In the genomic region with DNA sequence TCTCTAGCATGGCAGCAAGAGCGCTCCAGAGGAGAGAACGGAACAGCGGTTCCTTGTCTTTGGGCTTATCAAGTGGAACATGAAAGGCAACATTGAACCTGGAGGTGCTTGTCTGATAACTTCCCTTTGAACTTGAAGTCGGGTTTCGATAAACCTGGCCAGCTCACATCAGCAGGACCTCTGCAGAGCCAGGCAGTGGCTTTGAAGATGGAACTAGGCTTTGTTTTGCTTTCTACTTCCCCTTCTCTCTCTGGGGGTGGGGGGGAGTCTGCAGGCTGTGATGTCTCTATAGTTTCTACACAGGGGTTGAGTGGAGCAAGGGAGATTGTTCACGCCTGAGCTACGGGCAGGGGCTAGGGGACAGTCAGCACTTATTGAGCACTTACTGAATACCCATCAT, we compare ENCODE assay signal across 22 mouse cellular contexts. TPM values are rescaled to one million over a fixed set of nuclear protein-coding genes. Genes with fewer than 3 reads are reported as not detected.
DNase-seq lines count a peak whose midpoint lies in the region; ATAC-seq and TF ChIP-seq lines count a peak whose summit lies in the region.
"Had no signal": no experiment of that assay in that cellular context is flagged by ENCODE, and none has a peak within 500 bp of the region (broad histone marks: within the 10 kb centered on the region; RNA-seq: fewer than 3 reads in every experiment).

No protein-coding gene starts in this region.

- ATAC-seq in hindbrain, postnatal 0 days = no peak
- ATAC-seq in hematopoietic stem cell, adult 5-6 weeks (replicated peaks in 1 of 2; ENCODE audit: insufficient read depth in 1 of 2, low FRiP score in 2 of 2, low TSS enrichment in 1 of 2, low read depth in 1 of 2, poor library complexity in 2 of 2, severe bottlenecking in 2 of 2) = peak; percentile 80 to 81
- no peak for ATAC-seq in forebrain, embryonic 11.5 days (replicated peaks; ENCODE audit: low FRiP score)
- ATAC-seq: activated CD4-positive, CD25-positive, alpha-beta regulatory T cell, adult 4 months; forebrain, embryonic 15.5 days; Patski had no signal

- 83% methylated on average over 7 of the region's 7 CpGs for WGBS in hindbrain, embryonic 10.5 days
- 74% methylated on average over 7 of the region's 7 CpGs for WGBS in hindbrain, postnatal 0 days
- 83% methylated on average over 7 of the region's 7 CpGs for WGBS in forebrain, embryonic 11.5 days

- H3K9me3 ChIP-seq in hindbrain, embryonic 10.5 days = no peaks in the 10 kb centered on the region
- no peaks in the 10 kb centered on the region for H3K9me3 ChIP-seq in hindbrain, postnatal 0 days (ENCODE audit: low read length)
- no peaks in the 10 kb centered on the region for H3K9me3 ChIP-seq in forebrain, embryonic 11.5 days (ENCODE audit: control insufficient read depth, low read length)
- H3K9me3 ChIP-seq: embryonic facial prominence, embryonic 15.5 days; forebrain, embryonic 10.5 days; forebrain, embryonic 15.5 days; heart, embryonic 10.5 days had no signal

- peaks cover 35% of the 10 kb centered on the region for H3K4me1 ChIP-seq in hindbrain, embryonic 10.5 days (replicated peaks)
- peaks cover 35% of the 10 kb centered on the region for H3K4me1 ChIP-seq in hindbrain, postnatal 0 days (ENCODE audit: insufficient read depth, low read length)
- peaks cover 3% of the 10 kb centered on the region for H3K4me1 ChIP-seq in forebrain, embryonic 11.5 days (replicated peaks; ENCODE audit: control insufficient read depth, insufficient read depth, low read length)

- H3K4me2 ChIP-seq in hindbrain, postnatal 0 days (ENCODE audit: low read depth, low read length) = no peak overlapping the region
- no peak overlapping the region for H3K4me2 ChIP-seq in forebrain, embryonic 11.5 days (ENCODE audit: low read depth, low read length, severe bottlenecking)
- H3K4me2 ChIP-seq: embryonic facial prominence, embryonic 15.5 days; hindbrain, embryonic 14.5 days had no signal

- 0 out of 2 replicates have a peak overlapping the region, but pooled peaks have one; percentile 54 for H3K27ac ChIP-seq in hindbrain, embryonic 10.5 days
- H3K27ac ChIP-seq in hindbrain, postnatal 0 days = no peak overlapping the region
- H3K27ac ChIP-seq in forebrain, embryonic 11.5 days (ENCODE audit: low read depth, low read length) = no peak overlapping the region
- H3K27ac ChIP-seq: embryonic facial prominence, embryonic 15.5 days; hindbrain, embryonic 14.5 days had no signal

- peaks cover 94% of the 10 kb centered on the region for H3K36me3 ChIP-seq in hindbrain, embryonic 10.5 days
- peaks cover under 1% of the 10 kb centered on the region; the same call in 1 of the 2 replicates for H3K36me3 ChIP-seq in hindbrain, postnatal 0 days (ENCODE audit: insufficient read depth, low read length)
- H3K36me3 ChIP-seq in splenic B cell, adult 2 months (ENCODE audit: control insufficient read depth, insufficient read depth, low read length, poor library complexity, severe bottlenecking) = no peaks in the 10 kb centered on the region
- H3K36me3 ChIP-seq in forebrain, embryonic 11.5 days (ENCODE audit: control insufficient read depth, insufficient read depth, low read length) = no peaks in the 10 kb centered on the region
- H3K36me3 ChIP-seq: forebrain, embryonic 15.5 days had no signal

- no peak for DNase-seq in hindbrain, embryonic 10.5 days (ENCODE audit: low spot score)
- no peak for DNase-seq in hindbrain, postnatal 0 days (ENCODE audit: low spot score)
- peak; percentile 65 for DNase-seq in A20 (ENCODE audit: low read depth, low spot score)
- peak; percentile 78 for DNase-seq in splenic B cell, adult 2 months (ENCODE audit: low read depth, low spot score)
- DNase-seq in thymus, postnatal 36 days = no peak
- DNase-seq in forebrain, embryonic 11.5 days (ENCODE audit: low spot score) = no peak
- DNase-seq: adrenal gland, adult 2 months; adrenal gland, postnatal 25 days; gastrocnemius, postnatal 36 days; heart, adult 18-20 months; heart, postnatal 10 days; heart, postnatal 4 days had no signal

- H3K9ac ChIP-seq in hindbrain, postnatal 0 days (replicated peaks; ENCODE audit: low read length) = no peak overlapping the region
- H3K9ac ChIP-seq in forebrain, embryonic 11.5 days (ENCODE audit: low read length) = no peak overlapping the region
- H3K9ac ChIP-seq: embryonic facial prominence, embryonic 15.5 days; hindbrain, embryonic 14.5 days had no signal

- no peak for TF ChIP-seq CTCF in hindbrain, postnatal 0 days (IDR thresholded peaks at IDR 0.05; ENCODE audit: low read depth)

- H3K27me3 ChIP-seq in hindbrain, embryonic 10.5 days (ENCODE audit: insufficient read depth, poor library complexity, severe bottlenecking) = no peaks in the 10 kb centered on the region
- no peaks in the 10 kb centered on the region for H3K27me3 ChIP-seq in hindbrain, postnatal 0 days (ENCODE audit: insufficient read depth, low read length)
- no peaks in the 10 kb centered on the region for H3K27me3 ChIP-seq in splenic B cell, adult 2 months (ENCODE audit: control insufficient read depth, insufficient read depth, low read length, poor library complexity, severe bottlenecking)
- no peaks in the 10 kb centered on the region for H3K27me3 ChIP-seq in forebrain, embryonic 11.5 days (ENCODE audit: control insufficient read depth, insufficient read depth, low read length)
- H3K27me3 ChIP-seq: CH12.LX; embryonic facial prominence, embryonic 15.5 days; forebrain, embryonic 15.5 days; Patski had no signal

- H3K4me3 ChIP-seq in hindbrain, embryonic 10.5 days = no peak overlapping the region
- no peak overlapping the region for H3K4me3 ChIP-seq in hindbrain, postnatal 0 days (ENCODE audit: low read length)
- no peak overlapping the region for H3K4me3 ChIP-seq in forebrain, embryonic 11.5 days (ENCODE audit: low read depth, low read length)
- H3K4me3 ChIP-seq: embryonic facial prominence, embryonic 15.5 days; erythroblast, embryonic 14.5 days; forebrain, embryonic 10.5 days; forebrain, embryonic 15.5 days; heart, embryonic 10.5 days had no signal

RNA-seq across cellular contexts. Expression of gene Snx20, which starts 55.1 kb away (rescaled TPM):
- polyA plus RNA-seq in hindbrain, embryonic 10.5 days (2016; fragmentation: Nextera tagmentation; extraction: Ambion mirVana) = 1.1 and 1.3 TPM in 2 replicates
- 0.47 and 1.1 TPM in 2 replicates for total RNA-seq in hindbrain, postnatal 0 days (2014; rRNA removed)
- 2.2 TPM in 2 replicates for polyA plus RNA-seq in hindbrain, postnatal 0 days (2015; fragmentation: Nextera tagmentation; extraction: Ambion mirVana)
- 12.2 and 13.9 TPM in 2 replicates for total RNA-seq in hematopoietic stem cell, adult 5-6 weeks (2017)
- 0.83 and 0.95 TPM in 2 replicates for polyA plus RNA-seq in forebrain, embryonic 11.5 days (2014; fragmentation: Nextera tagmentation; extraction: Ambion mirVana)

RNA-seq across cellular contexts. Expression of gene Nkd1, which starts 59.6 kb away (rescaled TPM):
- 124 and 125 TPM in 2 replicates for polyA plus RNA-seq in hindbrain, embryonic 10.5 days (2016; fragmentation: Nextera tagmentation; extraction: Ambion mirVana)
- total RNA-seq in hindbrain, postnatal 0 days (2014; rRNA removed) = 53.9 and 74.5 TPM in 2 replicates
- polyA plus RNA-seq in hindbrain, postnatal 0 days (2015; fragmentation: Nextera tagmentation; extraction: Ambion mirVana) = 51.1 and 52.2 TPM in 2 replicates
- total RNA-seq in hematopoietic stem cell, adult 5-6 weeks (2017) = 1.1 TPM in 1 of 2 replicates, not detected in the other
- 63.0 and 71.5 TPM in 2 replicates for polyA plus RNA-seq in forebrain, embryonic 11.5 days (2014; fragmentation: Nextera tagmentation; extraction: Ambion mirVana)
- polyA plus RNA-seq: activated CD4-positive, CD25-positive, alpha-beta regulatory T cell, adult 4 months; erythroblast, embryonic 14.5 days had no signal

Comparison
In these comparisons a context has a peak if more than half of its experiments do, and no peak if none do; other contexts are left out.
1. DNase-seq: peak in A20 (single experiment) and splenic B cell, adult 2 months (single experiment); none in hindbrain, embryonic 10.5 days (single experiment), hindbrain, postnatal 0 days (single experiment), thymus, postnatal 36 days (0 of 2) and forebrain, embryonic 11.5 days (single experiment).
2. ATAC-seq: peak in hematopoietic stem cell, adult 5-6 weeks (2 of 2); none in hindbrain, postnatal 0 days (single experiment) and forebrain, embryonic 11.5 days (single experiment).